Mouse (Mus musculus): ENCODE data around the gene Nsun3.
A peak's percentile ranks its signal among the peaks of the same experiment; 100 is the strongest.
"Not testable (repeated sequence)": the region's sequence is repeated elsewhere in the genome, so short reads cannot be mapped to it uniquely, and the experiment has no call there.

Gene Nsun3

DNA sequence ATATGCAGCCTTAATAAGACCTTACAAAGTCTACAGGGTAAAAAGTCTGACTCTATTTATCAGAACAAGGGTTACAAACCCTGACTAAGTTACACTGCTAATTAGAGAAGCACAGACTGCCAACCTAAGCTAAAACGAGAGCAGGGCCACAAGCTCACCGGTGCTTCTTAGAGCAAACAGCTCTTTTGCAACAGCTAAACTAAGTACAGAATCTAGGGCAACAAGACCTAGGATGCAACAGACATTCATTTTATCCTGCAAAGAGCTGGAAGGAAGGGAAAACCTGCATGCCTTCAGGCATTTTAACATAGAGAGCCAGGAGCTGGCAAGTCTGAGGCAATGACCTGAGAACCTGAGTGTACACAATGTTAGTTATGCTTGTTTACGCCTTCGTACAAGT is 33.5 kb downstream of the Nsun3 start:
- DNase-seq (ENCODE audit: low read depth), result no peak

DNA sequence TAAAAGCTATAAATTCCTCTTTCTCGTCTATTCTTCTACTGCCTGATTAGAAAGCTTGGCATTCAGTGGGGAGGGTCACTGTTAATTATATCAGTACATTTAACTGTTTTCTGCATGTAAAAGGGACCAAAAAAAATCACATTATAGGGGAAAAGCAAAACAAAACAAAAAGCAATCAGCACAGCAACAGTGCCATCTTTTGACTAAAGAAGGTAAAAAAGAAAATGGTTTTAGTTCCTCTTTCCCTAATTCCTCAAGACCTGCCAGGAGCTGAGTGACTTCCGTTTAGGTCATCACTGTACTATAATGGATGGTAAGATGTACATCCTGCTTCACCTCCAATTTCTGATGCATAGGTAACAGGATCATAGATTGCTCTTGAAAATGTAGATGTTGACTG is 40.7 kb downstream of the Nsun3 start:
- DNase-seq (ENCODE audit: low read depth), result peak; percentile 12

DNA sequence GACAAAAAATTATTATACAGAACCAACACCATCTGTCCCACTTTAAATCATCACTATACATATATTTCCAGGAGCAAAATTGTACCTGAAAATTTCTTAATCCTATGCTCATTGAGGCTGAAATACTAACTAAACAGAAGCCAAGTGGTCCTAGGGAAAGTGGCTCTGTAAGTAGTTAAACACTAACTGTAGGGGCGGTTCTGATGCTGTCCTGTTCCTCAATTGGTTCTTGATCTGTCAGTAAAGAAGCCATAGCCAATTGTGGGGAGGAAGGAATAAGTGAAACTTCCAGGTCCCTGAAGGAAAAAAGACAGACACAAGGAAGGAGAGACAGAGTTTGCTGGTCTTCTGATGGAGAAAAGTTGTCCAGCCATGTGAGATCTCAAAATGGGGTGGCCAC is 52.3 kb downstream of the Nsun3 start:
- no peak for DNase-seq (ENCODE audit: low read depth)

- peak; percentile 8 for DNase-seq (ENCODE audit: low read depth)
These were observed 56.3 kb downstream of the Nsun3 start for GRCm38 (mm10) chr16:62730291-62730690.

GRCm38 (mm10) chr16:62729846-62730245 is 56.8 kb downstream of the Nsun3 start:
- peak; percentile 49 for DNase-seq (ENCODE audit: low read depth)

DNA sequence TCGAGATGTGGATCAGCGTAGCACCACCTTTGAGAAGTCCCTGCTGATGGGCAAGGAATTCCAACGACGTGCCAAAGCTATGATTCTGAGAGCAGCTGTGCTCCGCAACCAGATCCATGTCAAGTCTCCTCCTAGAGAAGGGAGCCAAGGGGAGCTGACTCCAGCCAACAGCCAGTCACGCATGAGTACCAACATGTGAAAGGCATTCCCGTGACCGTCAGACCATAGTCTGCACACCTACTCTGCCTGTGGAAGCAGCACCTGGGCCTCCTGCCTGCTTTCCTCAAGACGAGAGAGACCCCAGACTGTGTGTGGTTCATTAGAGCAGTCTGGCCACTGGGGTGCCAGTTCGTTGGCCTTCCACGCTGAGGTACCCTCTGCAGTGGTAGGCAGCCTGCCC is 68.4 kb downstream of the Nsun3 start:
- DNase-seq (ENCODE audit: low read depth), result not testable (repeated sequence)

GRCm38 (mm10) chr16:62690436-62690835 is 96.2 kb downstream of the Nsun3 start:
- DNase-seq (ENCODE audit: low read depth), result no peak

DNA sequence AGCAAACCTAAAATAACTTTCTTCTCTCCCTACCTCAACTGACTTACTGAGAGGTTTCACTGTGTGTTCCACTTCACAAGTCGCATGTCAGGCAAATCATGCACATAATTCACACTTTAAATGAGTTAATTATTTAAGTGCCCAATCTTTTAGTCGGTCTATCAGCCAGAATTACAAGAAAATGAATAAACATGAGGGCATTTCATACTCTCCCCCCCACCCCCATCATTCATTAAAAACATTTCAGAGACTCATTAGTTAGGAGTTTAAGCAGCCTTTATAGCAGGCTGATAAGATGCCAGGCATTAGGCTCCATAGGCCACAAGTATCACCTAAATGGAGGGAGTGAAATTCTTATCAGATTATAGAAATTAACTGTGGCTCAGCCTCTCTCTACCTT is 100.5 kb downstream of the Nsun3 start:
- no peak for DNase-seq (ENCODE audit: low read depth)

DNA sequence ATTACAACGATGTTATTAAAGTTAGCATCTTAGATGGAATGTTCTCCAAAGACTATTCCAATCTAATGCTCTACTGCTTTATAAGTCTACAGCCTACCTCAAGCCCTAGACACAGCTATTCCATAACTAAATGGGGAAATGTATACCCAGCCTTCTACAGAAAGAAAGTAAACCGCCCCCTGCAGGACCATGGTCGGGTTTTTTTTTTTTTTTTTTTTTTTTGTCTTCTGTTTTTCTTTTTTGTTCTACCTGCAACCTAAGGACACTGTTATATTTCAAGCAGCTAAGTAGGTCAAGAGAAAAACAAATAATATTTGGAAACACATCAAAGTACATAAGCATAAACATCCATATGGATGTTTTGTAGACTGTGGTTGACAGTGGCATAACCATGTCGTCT is 101.1 kb downstream of the Nsun3 start:
- DNase-seq (ENCODE audit: low read depth), result no peak
